In the genomic region with DNA sequence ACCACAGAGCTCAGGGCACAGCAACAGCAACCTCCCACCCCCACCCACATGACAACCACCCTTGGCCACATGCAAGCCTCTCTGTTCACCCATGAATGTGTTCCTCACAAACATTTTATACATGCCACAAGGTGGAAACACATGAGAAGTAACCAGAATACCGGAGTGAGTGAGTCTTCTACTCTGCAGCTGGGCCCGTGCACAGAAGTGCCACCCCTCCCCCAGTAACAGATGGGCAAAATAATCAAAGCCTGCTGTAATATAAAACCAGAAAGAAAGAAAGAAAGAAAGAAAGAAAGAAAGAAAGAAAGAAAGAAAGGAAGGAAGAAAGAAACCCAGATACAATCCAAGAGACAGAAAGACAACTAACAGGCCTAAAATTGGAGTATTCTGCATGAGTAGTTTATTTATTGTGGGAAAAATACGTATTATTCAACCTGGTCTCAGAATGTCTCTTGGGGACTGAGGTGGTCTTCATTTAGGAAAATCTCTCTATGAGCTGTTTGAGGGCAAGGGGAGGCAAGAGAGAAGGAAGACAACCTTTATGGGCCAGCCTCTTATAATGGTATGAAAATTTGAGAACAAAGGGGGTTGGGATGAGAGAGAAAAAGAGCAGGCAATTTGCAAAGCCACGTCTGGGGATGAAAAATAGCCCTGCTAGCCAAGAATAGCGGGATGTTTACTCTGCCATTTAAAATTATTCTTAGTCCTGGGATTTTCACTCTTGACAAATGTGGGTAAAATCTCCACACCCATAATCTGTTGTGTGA, we compare ENCODE assay signal across 10 mouse cellular contexts.
DNase-seq lines count a peak whose midpoint lies in the region; ATAC-seq lines count a peak whose summit lies in the region.
"Had no signal": no experiment of that assay in that cellular context is flagged by ENCODE, and none has a peak within 500 bp of the region (broad histone marks: within the 10 kb centered on the region; RNA-seq: fewer than 3 reads in every experiment).

No protein-coding gene starts in this region.

- no peak overlapping the region; the same call in 1 of the 2 replicates for H3K4me2 ChIP-seq in embryonic facial prominence, embryonic 11.5 days (ENCODE audit: low read depth, low read length)
- no peak overlapping the region for H3K4me2 ChIP-seq in midbrain, embryonic 11.5 days

- no peak overlapping the region for H3K9ac ChIP-seq in embryonic facial prominence, embryonic 11.5 days (replicated peaks; ENCODE audit: low read length)
- H3K9ac ChIP-seq in midbrain, embryonic 11.5 days (ENCODE audit: low read length) = peak overlapping the region; percentile 47

- no peaks in the 10 kb centered on the region for H3K36me3 ChIP-seq in embryonic facial prominence, embryonic 11.5 days (replicated peaks; ENCODE audit: control insufficient read depth, insufficient read depth, low read depth, low read length)
- no peaks in the 10 kb centered on the region for H3K36me3 ChIP-seq in midbrain, embryonic 11.5 days (ENCODE audit: control insufficient read depth, insufficient read depth, low read length)
- H3K36me3 ChIP-seq: G1E had no signal

- no peaks in the 10 kb centered on the region for H3K9me3 ChIP-seq in embryonic facial prominence, embryonic 11.5 days (replicated peaks; ENCODE audit: control insufficient read depth, low read length)
- no peaks in the 10 kb centered on the region for H3K9me3 ChIP-seq in midbrain, embryonic 11.5 days (ENCODE audit: control insufficient read depth, low read length)
- H3K9me3 ChIP-seq: G1E had no signal

- peaks cover 2% of the 10 kb centered on the region; the same call in 1 of the 2 replicates for H3K4me1 ChIP-seq in embryonic facial prominence, embryonic 11.5 days (ENCODE audit: control insufficient read depth, insufficient read depth, low read length)
- peaks cover 63% of the 10 kb centered on the region for H3K4me1 ChIP-seq in midbrain, embryonic 11.5 days (ENCODE audit: control insufficient read depth, insufficient read depth, low read length)

- 12% methylated on average over 5 of the region's 5 CpGs for WGBS in embryonic facial prominence, embryonic 11.5 days
- WGBS in midbrain, embryonic 11.5 days = 21% methylated on average over 5 of the region's 5 CpGs

- peak overlapping the region; percentile 60 for H3K27ac ChIP-seq in embryonic facial prominence, embryonic 11.5 days (replicated peaks; ENCODE audit: low read depth, low read length)
- peak overlapping the region; percentile 72 for H3K27ac ChIP-seq in midbrain, embryonic 11.5 days (ENCODE audit: low read depth, low read length)

- ATAC-seq in embryonic facial prominence, embryonic 11.5 days (replicated peaks; ENCODE audit: insufficient number of reproducible peaks, low FRiP score, low TSS enrichment, low read depth) = 0 out of 2 replicates have a peak, but pooled peaks have one; percentile 45
- peak; percentile 49 for ATAC-seq in midbrain, embryonic 11.5 days (ENCODE audit: low FRiP score)

- DNase-seq in embryonic facial prominence, embryonic 11.5 days (ENCODE audit: low spot score) = peak; percentile 67
- DNase-seq in forelimb bud, embryonic 11.5 days (ENCODE audit: low read depth, low spot score) = peak; percentile 67
- peak; percentile 87 for DNase-seq in midbrain, embryonic 11.5 days (ENCODE audit: low spot score, missing footprints)
- DNase-seq in thymus, postnatal 25 days = peak; percentile 51
- no peak for DNase-seq in kidney, postnatal 10 days
- no peak for DNase-seq in lung, postnatal 14 days
- DNase-seq in cerebellum, adult 9-10 months = no peak
- DNase-seq: adrenal gland, postnatal 25 days; cerebellum, postnatal 36 days had no signal

- no peak overlapping the region for H3K4me3 ChIP-seq in embryonic facial prominence, embryonic 11.5 days (ENCODE audit: low read depth, low read length)
- H3K4me3 ChIP-seq in midbrain, embryonic 11.5 days (ENCODE audit: low read depth, low read length) = no peak overlapping the region

- no peaks in the 10 kb centered on the region for H3K27me3 ChIP-seq in embryonic facial prominence, embryonic 11.5 days (ENCODE audit: control insufficient read depth, insufficient read depth, low read length)
- H3K27me3 ChIP-seq in midbrain, embryonic 11.5 days (ENCODE audit: control insufficient read depth, insufficient read depth, low read length) = no peaks in the 10 kb centered on the region

Comparison
In these comparisons a context has a peak if more than half of its experiments do, and no peak if none do; other contexts are left out.
1. DNase-seq: peak in embryonic facial prominence, embryonic 11.5 days (single experiment), forelimb bud, embryonic 11.5 days (single experiment), midbrain, embryonic 11.5 days (single experiment) and thymus, postnatal 25 days (single experiment); none in kidney, postnatal 10 days (single experiment), lung, postnatal 14 days (single experiment) and cerebellum, adult 9-10 months (single experiment).